Mouse (Mus musculus) forebrain, embryonic 11.5 days (tissue): ENCODE data around the gene Fntb. TPM values are rescaled to one million over a fixed set of nuclear protein-coding genes. Genes with fewer than 3 reads are reported as not detected.

Source experiments
- ATAC-seq: fragments of 200-750 bp; cut with Nextera tagmentation; replicated peaks from 2 replicates; pipeline ENCODE4 v1.8.0; 2017; ENCODE audit warnings: moderate TSS enrichment; ENCODE audit not compliant: low FRiP score
- DNase-seq: peaks from one replicate; pipeline ENCODE4 v3.0.0-alpha.2; 2017; ENCODE audit warnings: low spot score
- H3K27ac ChIP-seq: fragments of 300-500 bp; sonication (generic); 2 replicates; pipeline ENCODE4 v1.5.1; 2014; ENCODE audit warnings: low read depth, low read length
- H3K27me3 ChIP-seq: fragments of 300-500 bp; sonication (generic); 2 replicates; pipeline ENCODE4 v1.6.1; 2014; ENCODE audit warnings: mild to moderate bottlenecking, low read length, mixed read lengths; ENCODE audit not compliant: control insufficient read depth, insufficient read depth
- H3K36me3 ChIP-seq: fragments of 300-500 bp; sonication (generic); 2 replicates; pipeline ENCODE4 v1.6.1; 2014; ENCODE audit warnings: mild to moderate bottlenecking, low read length, moderate library complexity, mixed read lengths; ENCODE audit not compliant: control insufficient read depth, insufficient read depth
- H3K4me1 ChIP-seq: fragments of 300-500 bp; sonication (generic); replicated peaks from 2 replicates; pipeline ENCODE4 v1.6.1; 2014; ENCODE audit warnings: low read length, mixed read lengths; ENCODE audit not compliant: control insufficient read depth, insufficient read depth
- H3K4me2 ChIP-seq: fragments of 300-500 bp; sonication (generic); 2 replicates; pipeline ENCODE4 v1.6.1; 2014; ENCODE audit warnings: low read depth, mild to moderate bottlenecking, low read length, moderate library complexity, mixed read lengths; ENCODE audit not compliant: severe bottlenecking
- H3K4me3 ChIP-seq: fragments of 300-500 bp; sonication (generic); 2 replicates; pipeline ENCODE4 v1.5.1; 2014; ENCODE audit warnings: low read depth, low read length
- H3K9ac ChIP-seq: fragments of 300-500 bp; sonication (generic); 2 replicates; pipeline ENCODE4 v1.6.1; 2014; ENCODE audit warnings: low read length
- H3K9me3 ChIP-seq: fragments of 300-500 bp; sonication (generic); 2 replicates; pipeline ENCODE4 v1.6.1; 2016; ENCODE audit warnings: low read length, mixed read lengths; ENCODE audit not compliant: control insufficient read depth
- WGBS: fragments of 180-500 bp; shearing (Covaris S2); extraction: QIAGEN DNeasy Blood & Tissue Kit; methylation state at CpG from one replicate; pipeline ENCODE4 v1.1.7; 2014; 5-methylcytosine and 5-hydroxymethylcytosine counted together
- polyA plus RNA-seq: library from polyadenylated mRNA; unstranded; fragments of >200 nt; fragmentation: Nextera tagmentation; extraction: Ambion mirVana; gene quantifications from 2 replicates; pipeline ENCODE4 v1.2.1, GENCODE M21; 2014

Gene Fntb
- polyA plus RNA-seq, 1 experiment from 2014 or later = 44.7 TPM

DNA sequence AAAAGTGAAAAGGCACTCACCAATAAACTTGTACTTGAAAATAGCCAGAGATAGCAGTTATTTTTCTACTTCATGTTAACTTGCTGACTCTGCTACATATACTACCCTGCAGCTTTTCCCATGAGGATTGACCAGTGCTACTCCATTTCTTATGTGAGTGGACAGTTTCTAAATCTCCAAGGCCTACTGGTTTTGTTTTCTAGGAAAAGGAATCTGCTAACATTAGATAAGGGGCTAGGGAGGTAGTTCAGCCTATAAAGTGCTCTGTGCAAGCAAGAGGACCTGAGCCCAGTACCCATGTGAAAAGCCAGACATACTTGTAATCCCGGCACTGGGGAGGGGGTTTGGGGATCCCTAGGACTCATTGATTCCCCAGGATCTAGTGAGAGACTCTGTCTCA, 140.9 kb downstream of the Fntb start:
- no peak overlapping the region for H3K9ac ChIP-seq
- DNase-seq (no peak), ATAC-seq (no peak)
- no peaks in the 10 kb centered on the region for H3K36me3 ChIP-seq
- H3K4me1 ChIP-seq = no peaks in the 10 kb centered on the region
- H3K4me3 ChIP-seq = no peak overlapping the region
- H3K4me2 ChIP-seq = no peak overlapping the region
- 77% methylated on average over 1 of the region's 1 CpGs for WGBS
- no peaks in the 10 kb centered on the region for H3K9me3 ChIP-seq
- no peak overlapping the region for H3K27ac ChIP-seq
- H3K27me3 ChIP-seq = no peaks in the 10 kb centered on the region

DNA sequence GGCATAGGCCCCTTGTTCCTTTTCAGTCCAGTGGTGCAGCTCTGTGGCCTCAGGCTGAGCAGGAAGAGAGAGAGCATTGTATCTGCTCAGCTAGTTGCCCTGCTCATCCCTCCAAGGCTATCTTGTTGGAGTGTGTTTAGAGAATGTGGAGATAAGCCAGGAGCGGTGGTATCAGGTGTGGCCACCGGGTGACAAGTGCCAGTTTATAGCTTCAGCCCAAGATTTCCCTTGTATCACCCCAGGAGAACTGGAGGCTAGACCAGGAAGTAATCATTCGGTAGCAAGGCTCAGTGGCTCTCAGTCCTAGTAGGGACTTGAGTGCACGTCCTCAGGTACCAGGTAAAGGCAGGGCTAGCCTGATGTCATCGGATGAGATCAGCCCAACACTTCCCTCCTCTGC, 143.8 kb downstream of the Fntb start:
- ATAC-seq = no peak
- Histone ChIP-seq H3K9ac (no peak overlapping the region), H3K27me3 (no peaks in the 10 kb centered on the region), H3K27ac (no peak overlapping the region), H3K4me2 (no peak overlapping the region), H3K4me3 (no peak overlapping the region), H3K9me3 (no peaks in the 10 kb centered on the region), H3K36me3 (no peaks in the 10 kb centered on the region), H3K4me1 (no peaks in the 10 kb centered on the region)
- 82% methylated on average over 5 of the region's 5 CpGs for WGBS
- DNase-seq = no peak

DNA sequence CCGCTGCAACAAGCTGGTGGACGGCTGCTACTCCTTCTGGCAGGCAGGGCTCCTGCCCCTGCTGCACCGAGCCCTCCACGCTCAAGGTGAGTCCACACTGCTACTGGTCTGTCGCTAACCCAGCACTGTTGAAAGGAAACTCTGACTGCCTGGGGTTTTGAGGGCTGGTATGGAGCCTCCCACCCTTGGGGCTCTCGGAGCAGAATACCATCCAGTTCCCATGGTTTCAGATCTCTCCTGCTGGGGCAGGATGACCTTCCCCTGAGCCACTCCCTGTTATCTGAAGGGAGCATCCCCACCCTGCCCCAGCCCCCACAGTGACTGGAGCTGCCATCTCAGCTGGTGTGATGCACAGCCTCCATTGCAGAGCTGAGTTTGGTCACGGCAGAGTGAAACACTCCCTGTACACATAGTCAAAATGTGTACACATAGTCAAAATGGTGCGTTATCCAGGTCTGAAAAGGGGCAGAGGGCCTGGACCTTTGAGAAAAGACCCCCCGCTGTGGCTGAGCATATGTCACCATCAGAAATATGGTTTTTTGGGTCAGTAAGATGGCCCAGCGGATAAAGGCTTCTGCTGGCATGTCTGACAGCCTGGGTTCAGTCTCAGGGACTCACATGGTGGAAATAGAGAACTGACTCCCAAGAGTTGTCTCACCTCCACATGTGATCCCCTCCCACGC, 145.0 kb downstream of the Fntb start:
- Histone ChIP-seq H3K36me3 (no peaks in the 10 kb centered on the region), H3K27me3 (no peaks in the 10 kb centered on the region), H3K4me2 (no peak overlapping the region), H3K4me3 (no peak overlapping the region), H3K4me1 (no peaks in the 10 kb centered on the region), H3K9ac (no peak overlapping the region), H3K9me3 (no peaks in the 10 kb centered on the region), H3K27ac (no peak overlapping the region)
- no peak for ATAC-seq
- no peak for DNase-seq
- WGBS = 77% methylated on average over 11 of the region's 11 CpGs

DNA sequence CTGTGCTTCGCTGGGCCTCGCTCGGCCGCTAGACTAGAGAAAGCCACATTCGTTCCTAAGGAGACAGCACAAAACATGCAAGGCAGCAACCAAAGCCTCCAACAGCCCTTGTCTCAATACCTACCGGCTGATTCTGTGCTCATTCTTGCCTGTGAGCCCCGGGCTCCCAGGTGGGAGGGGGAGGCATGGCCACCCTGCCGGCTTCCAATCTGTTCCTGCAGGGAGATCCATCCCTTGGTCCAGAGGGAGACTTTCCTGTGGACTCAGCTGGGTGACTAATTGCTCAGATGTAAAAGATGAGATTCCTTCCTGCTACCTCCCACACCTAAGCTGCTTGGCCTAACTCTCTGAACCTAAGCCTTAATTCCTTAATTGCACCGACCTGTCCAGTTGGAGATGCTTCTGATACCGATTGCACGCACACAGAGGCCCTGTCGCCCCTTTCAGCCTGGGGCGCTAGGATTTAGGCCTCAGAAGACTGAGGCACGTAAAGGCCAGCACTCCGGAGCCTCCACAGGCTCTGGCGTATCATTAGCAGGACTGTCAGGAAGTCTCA, 145.9 kb downstream of the Fntb start:
- no peak overlapping the region for H3K4me2 ChIP-seq
- no peaks in the 10 kb centered on the region for H3K9me3 ChIP-seq
- ATAC-seq = no peak
- H3K27me3 ChIP-seq = no peaks in the 10 kb centered on the region
- no peak overlapping the region for H3K4me3 ChIP-seq
- no peak for DNase-seq
- no peaks in the 10 kb centered on the region for H3K36me3 ChIP-seq
- no peak overlapping the region for H3K9ac ChIP-seq
- no peak overlapping the region for H3K27ac ChIP-seq
- WGBS = 64% methylated on average over 16 of the region's 16 CpGs
- H3K4me1 ChIP-seq = no peaks in the 10 kb centered on the region

DNA sequence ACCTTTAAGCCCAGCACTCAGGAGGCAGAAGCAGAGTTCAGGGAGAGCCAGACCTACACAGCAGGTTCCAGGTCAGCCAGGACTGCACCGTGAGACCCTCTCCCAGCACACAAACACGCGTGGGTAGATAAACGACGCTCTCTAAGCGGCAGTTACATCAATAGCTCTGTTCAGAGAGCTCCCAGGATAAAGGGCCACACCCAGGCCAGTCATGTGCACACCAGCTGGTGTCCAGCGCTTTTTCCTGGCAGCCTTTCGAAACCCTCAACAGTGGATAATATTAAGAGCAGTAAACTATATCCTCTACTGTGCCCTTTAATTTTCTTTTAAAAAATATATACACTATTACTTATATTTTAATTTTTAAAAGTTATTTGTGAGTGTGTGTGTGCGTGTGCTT, 146.8 kb downstream of the Fntb start:
- Histone ChIP-seq H3K36me3 (no peaks in the 10 kb centered on the region), H3K4me1 (no peaks in the 10 kb centered on the region), H3K4me2 (no peak overlapping the region), H3K9ac (no peak overlapping the region), H3K4me3 (no peak overlapping the region), H3K27ac (no peak overlapping the region), H3K27me3 (no peaks in the 10 kb centered on the region), H3K9me3 (no peaks in the 10 kb centered on the region)
- ATAC-seq (no peak), DNase-seq (no peak)
- 93% methylated on average over 9 of the region's 9 CpGs for WGBS

DNA sequence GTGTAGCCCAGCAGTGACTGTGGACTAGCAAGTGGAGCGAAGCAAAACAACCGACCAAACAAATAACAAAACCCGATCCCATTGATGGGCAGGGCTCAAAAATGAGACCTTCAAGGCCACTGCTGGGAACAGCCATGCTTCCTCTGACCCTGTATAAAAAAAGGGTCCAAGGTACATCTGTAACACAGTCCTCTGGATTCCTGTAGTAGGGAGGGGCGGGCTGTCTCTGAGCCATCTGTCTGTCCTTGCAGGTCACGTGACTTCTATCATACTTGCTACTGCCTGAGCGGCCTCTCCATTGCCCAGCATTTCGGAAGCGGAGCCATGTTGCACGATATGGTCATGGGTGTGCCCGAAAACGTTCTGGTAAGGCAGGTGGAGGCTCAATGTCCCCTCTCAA, 150.8 kb downstream of the Fntb start:
- Histone ChIP-seq H3K9ac (no peak overlapping the region), H3K36me3 (no peaks in the 10 kb centered on the region), H3K4me3 (no peak overlapping the region), H3K4me2 (no peak overlapping the region), H3K9me3 (no peaks in the 10 kb centered on the region), H3K27ac (no peak overlapping the region), H3K27me3 (no peaks in the 10 kb centered on the region), H3K4me1 (no peaks in the 10 kb centered on the region)
- DNase-seq = no peak
- no peak for ATAC-seq
- 94% methylated on average over 11 of the region's 11 CpGs for WGBS

DNA sequence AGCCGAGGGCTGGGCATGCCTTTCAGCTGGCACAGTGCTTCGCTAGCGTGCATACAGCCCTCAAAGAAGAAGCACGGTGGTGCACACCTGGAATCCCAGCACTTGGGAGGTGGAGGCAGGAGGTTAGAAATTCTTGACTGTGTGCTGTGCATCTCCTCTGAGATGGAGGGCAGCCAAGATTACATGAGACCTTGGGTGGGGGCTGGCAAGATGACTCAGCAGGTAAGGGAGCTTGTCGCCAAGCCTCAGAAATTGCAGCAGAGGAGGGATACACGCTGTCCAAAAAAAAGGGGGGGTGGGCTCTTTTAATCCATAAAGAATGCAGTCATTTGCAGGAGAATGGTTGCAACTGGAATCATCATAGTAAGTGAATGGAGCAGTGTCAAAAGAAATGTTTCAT, 152.7 kb downstream of the Fntb start:
- H3K4me1 ChIP-seq = no peaks in the 10 kb centered on the region
- DNase-seq (no peak), ATAC-seq (no peak)
- no peaks in the 10 kb centered on the region for H3K9me3 ChIP-seq
- WGBS = 78% methylated on average over 6 of the region's 6 CpGs
- H3K9ac ChIP-seq = no peak overlapping the region
- no peak overlapping the region for H3K4me3 ChIP-seq
- no peaks in the 10 kb centered on the region for H3K27me3 ChIP-seq
- H3K36me3 ChIP-seq = no peaks in the 10 kb centered on the region
- no peak overlapping the region for H3K27ac ChIP-seq
- H3K4me2 ChIP-seq = no peak overlapping the region

DNA sequence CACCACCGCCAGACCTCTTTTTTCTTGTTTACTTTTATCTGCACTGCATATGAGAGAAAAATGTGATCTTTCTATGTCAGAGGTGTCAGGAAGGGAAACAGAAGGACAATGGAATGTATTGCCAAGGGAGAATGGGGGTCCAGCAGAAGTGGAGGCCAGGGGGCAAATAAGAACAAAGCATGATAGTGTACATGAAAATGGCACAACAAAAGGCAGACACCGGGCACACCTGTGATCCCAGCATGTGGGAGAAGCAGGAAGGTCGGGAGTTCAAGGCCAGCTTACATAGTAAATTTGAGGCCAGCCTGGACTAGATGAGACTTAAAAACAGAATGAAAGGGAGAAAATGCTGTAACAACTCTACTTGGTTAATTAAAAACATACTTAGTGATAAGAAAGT, 153.5 kb downstream of the Fntb start:
- H3K4me3 ChIP-seq = no peak overlapping the region

DNA sequence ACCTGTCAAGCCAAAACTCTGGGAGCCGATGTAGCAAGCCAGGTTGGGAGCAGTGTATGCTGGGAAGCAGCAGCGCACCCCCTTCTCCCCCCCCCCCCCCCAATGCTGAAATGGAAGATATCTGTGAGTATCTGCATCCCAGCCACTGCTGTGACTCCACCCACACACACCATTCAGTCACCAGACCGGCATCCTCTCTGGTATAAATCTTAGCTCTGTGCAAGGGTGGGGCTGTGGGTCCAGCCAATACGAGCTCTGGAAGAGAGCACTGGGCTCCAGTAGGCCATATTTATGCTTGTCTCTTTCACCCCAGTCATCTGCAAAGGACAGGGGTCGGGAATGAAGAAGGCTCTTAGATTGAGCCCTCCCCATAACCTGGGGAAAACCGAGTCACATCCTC, 155.0 kb downstream of the Fntb start:
- 87% methylated on average over 6 of the region's 6 CpGs for WGBS
- Histone ChIP-seq H3K36me3 (no peaks in the 10 kb centered on the region), H3K27me3 (no peaks in the 10 kb centered on the region), H3K4me3 (no peak overlapping the region), H3K9ac (no peak overlapping the region), H3K4me1 (no peaks in the 10 kb centered on the region), H3K27ac (no peak overlapping the region), H3K9me3 (no peaks in the 10 kb centered on the region), H3K4me2 (no peak overlapping the region)
- DNase-seq (no peak), ATAC-seq (no peak; the same call in 1 of the 2 replicates)

More for the DNA sequence above, 153.5 kb downstream of the Fntb start:
- Histone ChIP-seq H3K9me3 (no peaks in the 10 kb centered on the region), H3K9ac (no peak overlapping the region), H3K36me3 (no peaks in the 10 kb centered on the region), H3K27ac (no peak overlapping the region), H3K4me2 (no peak overlapping the region), H3K27me3 (no peaks in the 10 kb centered on the region), H3K4me1 (no peaks in the 10 kb centered on the region)
- no peak for DNase-seq
- 66% methylated on average over 3 of the region's 3 CpGs for WGBS
- no peak for ATAC-seq
